In genomic region chr1:78181882-78182281, GRCm38 (mm10) we compare ENCODE assay signal across 13 mouse cellular contexts. TPM values are rescaled to one million over a fixed set of nuclear protein-coding genes. Genes with fewer than 3 reads are reported as not detected.
DNase-seq lines count a peak whose midpoint lies in the region; ATAC-seq lines count a peak whose summit lies in the region.
"Had no signal": no experiment of that assay in that cellular context is flagged by ENCODE, and none has a peak within 500 bp of the region (broad histone marks: within the 10 kb centered on the region; RNA-seq: fewer than 3 reads in every experiment).

No protein-coding gene starts in this region.

- peak overlapping the region; percentile 20; the same call in 1 of the 2 replicates for H3K4me3 ChIP-seq in hindbrain, embryonic 10.5 days
- no peak overlapping the region for H3K4me3 ChIP-seq in hindbrain, embryonic 14.5 days (replicated peaks; ENCODE audit: low read length)
- H3K4me3 ChIP-seq in embryonic facial prominence, embryonic 14.5 days (ENCODE audit: low read depth, low read length) = no peak overlapping the region
- no peak overlapping the region for H3K4me3 ChIP-seq in neural tube, embryonic 11.5 days (ENCODE audit: low read depth, low read length)
- H3K4me3 ChIP-seq: forebrain, embryonic 12.5 days; hindbrain, embryonic 15.5 days; layer of hippocampus, adult 2 months had no signal

- peaks cover 60% of the 10 kb centered on the region for H3K4me1 ChIP-seq in hindbrain, embryonic 10.5 days (replicated peaks)
- H3K4me1 ChIP-seq in hindbrain, embryonic 14.5 days (replicated peaks; ENCODE audit: control insufficient read depth, insufficient read depth, low read length) = no peaks in the 10 kb centered on the region; the same call in 1 of the 2 replicates
- no peaks in the 10 kb centered on the region; the same call in 1 of the 2 replicates for H3K4me1 ChIP-seq in embryonic facial prominence, embryonic 14.5 days (ENCODE audit: control insufficient read depth, insufficient read depth, low read length)
- peaks cover 7% of the 10 kb centered on the region for H3K4me1 ChIP-seq in neural tube, embryonic 11.5 days (ENCODE audit: control insufficient read depth, insufficient read depth, low read length)
- H3K4me1 ChIP-seq: hindbrain, embryonic 15.5 days had no signal

- WGBS in hindbrain, embryonic 10.5 days = 3% methylated on average over 9 of the region's 9 CpGs
- 12% methylated on average over 9 of the region's 9 CpGs for WGBS in hindbrain, embryonic 14.5 days
- 21% methylated on average over 9 of the region's 9 CpGs for WGBS in embryonic facial prominence, embryonic 14.5 days
- WGBS in neural tube, embryonic 11.5 days = 5% methylated on average over 9 of the region's 9 CpGs

- peaks cover 97% of the 10 kb centered on the region for H3K27me3 ChIP-seq in hindbrain, embryonic 10.5 days (ENCODE audit: insufficient read depth, poor library complexity, severe bottlenecking)
- H3K27me3 ChIP-seq in hindbrain, embryonic 14.5 days (ENCODE audit: control insufficient read depth, insufficient read depth, low read length) = peaks cover 69% of the 10 kb centered on the region
- H3K27me3 ChIP-seq in embryonic facial prominence, embryonic 14.5 days (replicated peaks; ENCODE audit: control insufficient read depth, insufficient read depth, low read length) = peaks cover 43% of the 10 kb centered on the region
- peaks cover 36% of the 10 kb centered on the region for H3K27me3 ChIP-seq in neural tube, embryonic 11.5 days (ENCODE audit: control insufficient read depth, insufficient read depth, low read length)

- ATAC-seq in hindbrain, embryonic 14.5 days (ENCODE audit: low FRiP score) = no peak; the same call in 1 of the 2 replicates
- peak; percentile 79; the same call in 1 of the 2 replicates for ATAC-seq in embryonic facial prominence, embryonic 14.5 days (ENCODE audit: low read depth)
- no peak for ATAC-seq in neural tube, embryonic 11.5 days (ENCODE audit: insufficient read depth, low FRiP score, low TSS enrichment)

- H3K27ac ChIP-seq in hindbrain, embryonic 10.5 days = peak overlapping the region; percentile 46
- H3K27ac ChIP-seq in hindbrain, embryonic 14.5 days = no peak overlapping the region
- no peak overlapping the region; the same call in 1 of the 2 replicates for H3K27ac ChIP-seq in embryonic facial prominence, embryonic 14.5 days (replicated peaks; ENCODE audit: low read depth, low read length)
- 0 out of 2 replicates have a peak overlapping the region, but pooled peaks have one; percentile 14 for H3K27ac ChIP-seq in neural tube, embryonic 11.5 days (ENCODE audit: low read depth, low read length)
- H3K27ac ChIP-seq: forebrain, embryonic 12.5 days; hindbrain, embryonic 15.5 days; layer of hippocampus, adult 2 months; liver, embryonic 14.5 days had no signal

- no peaks in the 10 kb centered on the region for H3K9me3 ChIP-seq in hindbrain, embryonic 10.5 days
- H3K9me3 ChIP-seq in hindbrain, embryonic 14.5 days (ENCODE audit: control insufficient read depth, low read length) = no peaks in the 10 kb centered on the region
- no peaks in the 10 kb centered on the region for H3K9me3 ChIP-seq in embryonic facial prominence, embryonic 14.5 days (ENCODE audit: control insufficient read depth, low read length)
- H3K9me3 ChIP-seq in neural tube, embryonic 11.5 days (ENCODE audit: control insufficient read depth, low read length) = no peaks in the 10 kb centered on the region
- H3K9me3 ChIP-seq: forebrain, embryonic 12.5 days; hindbrain, embryonic 15.5 days had no signal

- H3K36me3 ChIP-seq in hindbrain, embryonic 10.5 days = peaks cover 56% of the 10 kb centered on the region
- H3K36me3 ChIP-seq in hindbrain, embryonic 14.5 days (replicated peaks; ENCODE audit: control insufficient read depth, insufficient read depth) = no peaks in the 10 kb centered on the region
- no peaks in the 10 kb centered on the region for H3K36me3 ChIP-seq in embryonic facial prominence, embryonic 14.5 days (ENCODE audit: control insufficient read depth, insufficient read depth, low read length)
- no peaks in the 10 kb centered on the region for H3K36me3 ChIP-seq in neural tube, embryonic 11.5 days (ENCODE audit: control insufficient read depth, insufficient read depth, low read length)
- H3K36me3 ChIP-seq: forebrain, embryonic 12.5 days; hindbrain, embryonic 15.5 days had no signal

- H3K9ac ChIP-seq in hindbrain, embryonic 14.5 days = no peak overlapping the region
- H3K9ac ChIP-seq in embryonic facial prominence, embryonic 14.5 days (ENCODE audit: low read depth, low read length) = no peak overlapping the region
- no peak overlapping the region for H3K9ac ChIP-seq in neural tube, embryonic 11.5 days (ENCODE audit: low read length)
- H3K9ac ChIP-seq: forebrain, embryonic 12.5 days; hindbrain, embryonic 15.5 days; liver, embryonic 14.5 days had no signal

- no peak overlapping the region; the same call in 1 of the 2 replicates for H3K4me2 ChIP-seq in hindbrain, embryonic 14.5 days (replicated peaks)
- peak overlapping the region; percentile 11; the same call in 1 of the 2 replicates for H3K4me2 ChIP-seq in embryonic facial prominence, embryonic 14.5 days (ENCODE audit: low read depth, low read length)
- no peak overlapping the region for H3K4me2 ChIP-seq in neural tube, embryonic 11.5 days (ENCODE audit: low read depth)
- H3K4me2 ChIP-seq: forebrain, embryonic 12.5 days; hindbrain, embryonic 15.5 days had no signal

- peak; percentile 73 for DNase-seq in hindbrain, embryonic 10.5 days (ENCODE audit: low spot score)
- DNase-seq in hindbrain, embryonic 14.5 days (ENCODE audit: low spot score) = no peak
- peak; percentile 78 for DNase-seq in embryo, embryonic 10.5 days (ENCODE audit: low spot score)
- peak; percentile 62 for DNase-seq in embryonic facial prominence, embryonic 14.5 days (ENCODE audit: low spot score)
- DNase-seq in neural tube, embryonic 11.5 days (ENCODE audit: low spot score) = no peak
- DNase-seq in right cerebral cortex, adult 2 months (ENCODE audit: low spot score in 2 of 2) = no peak
- no peak for DNase-seq in spleen, postnatal 14 days (ENCODE audit: low spot score in 2 of 2)
- DNase-seq: adrenal gland, adult 2 months; cerebellum, adult 18-20 months had no signal

RNA-seq across cellular contexts. Expression of gene Pax3, which starts 15.1 kb away (rescaled TPM):
- 47.6 and 54.6 TPM in 2 replicates for polyA plus RNA-seq in hindbrain, embryonic 10.5 days (2016; fragmentation: Nextera tagmentation; extraction: Ambion mirVana)
- polyA plus RNA-seq in hindbrain, embryonic 14.5 days (2014; fragmentation: Nextera tagmentation; extraction: Ambion mirVana) = 7.9 and 8.2 TPM in 2 replicates
- 9.4 and 12.4 TPM in 2 replicates for polyA plus RNA-seq in embryonic facial prominence, embryonic 14.5 days (2014; fragmentation: Nextera tagmentation; extraction: Ambion mirVana)
- 36.2 and 42.8 TPM in 2 replicates for polyA plus RNA-seq in neural tube, embryonic 11.5 days (2014; fragmentation: Nextera tagmentation; extraction: Ambion mirVana)
- polyA plus RNA-seq: adrenal gland, adult 2 months; liver, embryonic 14.5 days had no signal

Comparison
In these comparisons a context has a peak if more than half of its experiments do, and no peak if none do; other contexts are left out.
1. DNase-seq: peak in hindbrain, embryonic 10.5 days (single experiment), embryo, embryonic 10.5 days (single experiment) and embryonic facial prominence, embryonic 14.5 days (single experiment); none in hindbrain, embryonic 14.5 days (single experiment), neural tube, embryonic 11.5 days (single experiment), right cerebral cortex, adult 2 months (0 of 2) and spleen, postnatal 14 days (0 of 2).
2. H3K27ac ChIP-seq: peak in hindbrain, embryonic 10.5 days (single experiment) and neural tube, embryonic 11.5 days (single experiment); none in hindbrain, embryonic 14.5 days (single experiment) and embryonic facial prominence, embryonic 14.5 days (single experiment).